Mouse (Mus musculus) testis, adult 2 months (tissue): ENCODE results near the gene Tmem184b.

Experiments
- CTCF ChIP-seq: fragments of 200-500 bp; IDR thresholded peaks from 2 replicates; pipeline ENCODE4 v1.5.1; 2012; ENCODE audit warnings: low read depth, mild to moderate bottlenecking, inconsistent platforms, low read length, moderate library complexity; ENCODE audit not compliant: control insufficient read depth, insufficient read depth, insufficient replicate concordance
- POLR2A ChIP-seq: fragments of 200-500 bp; IDR thresholded peaks from 2 replicates; pipeline ENCODE4 v1.6.1; 2012; ENCODE audit warnings: low read depth, mild to moderate bottlenecking, inconsistent platforms, low read length, moderate library complexity; ENCODE audit not compliant: control insufficient read depth

GRCm38 (mm10) chr15:79448041-79448440 lies 44.7 kb upstream of the Tmem184b start:
- TF ChIP-seq CTCF, result no peak
- TF ChIP-seq POLR2A, result no peak
